Mouse (Mus musculus) ES-Bruce4 (cell line): ENCODE results near the gene Cygb.

Experiments
- CTCF ChIP-seq: IDR thresholded peaks from one replicate; pipeline ENCODE4 v1.8.1; 2011; ENCODE audit warnings: low read depth, low read length
- EP300 ChIP-seq: IDR thresholded peaks from 2 replicates; pipeline ENCODE4 v1.6.1; 2011; ENCODE audit warnings: low read depth, low read length; ENCODE audit not compliant: insufficient read depth
- POLR2A ChIP-seq: IDR thresholded peaks from one replicate; pipeline ENCODE4 v1.8.1; 2011; ENCODE audit warnings: low read length; ENCODE audit not compliant: insufficient read depth

GRCm38 (mm10) chr11:116648213-116648921 is 5.7 kb downstream of the Cygb start:
- TF ChIP-seq EP300, result no peak
- no peak for TF ChIP-seq CTCF
- no peak for TF ChIP-seq POLR2A
